Mouse (Mus musculus): ENCODE measurements around the gene Mrpl37.
A peak's percentile ranks its signal among the peaks of the same experiment; 100 is the strongest.

Mrpl37 gene

GRCm38 (mm10) chr4:107067151-107067840, 628 bp upstream of the Mrpl37 start:
- peak; percentile 13 for DNase-seq (ENCODE audit: low spot score)

- DNase-seq (ENCODE audit: low spot score): no peak
Observed at GRCm38 (mm10) chr4:107064394-107065098, 2.1 kb downstream of the Mrpl37 start.

GRCm38 (mm10) chr4:107063214-107063613, 3.5 kb downstream of the Mrpl37 start:
- peak; percentile 29 for DNase-seq (ENCODE audit: low spot score)

GRCm38 (mm10) chr4:107061560-107061959, 5.1 kb downstream of the Mrpl37 start:
- DNase-seq (ENCODE audit: low spot score): no peak

- no peak for DNase-seq (ENCODE audit: low spot score)
Observed at GRCm38 (mm10) chr4:107058781-107059180, 7.9 kb downstream of the Mrpl37 start.

- DNase-seq (ENCODE audit: low spot score): no peak
Observed at GRCm38 (mm10) chr4:107058346-107058745, 8.3 kb downstream of the Mrpl37 start.

GRCm38 (mm10) chr4:107056088-107056487, 10.6 kb downstream of the Mrpl37 start:
- DNase-seq (ENCODE audit: low spot score): no peak

- DNase-seq (ENCODE audit: low spot score): no peak
Observed at GRCm38 (mm10) chr4:107052962-107053553, 13.6 kb downstream of the Mrpl37 start.

- no peak for DNase-seq (ENCODE audit: low spot score)
Observed at GRCm38 (mm10) chr4:107051889-107052288, 14.8 kb downstream of the Mrpl37 start.

GRCm38 (mm10) chr4:107048568-107049162, 18.0 kb downstream of the Mrpl37 start:
- DNase-seq (ENCODE audit: low spot score): no peak

GRCm38 (mm10) chr4:107047806-107048205, 18.9 kb downstream of the Mrpl37 start:
- DNase-seq (ENCODE audit: low spot score): no peak

GRCm38 (mm10) chr4:107045188-107045587, 21.5 kb downstream of the Mrpl37 start:
- DNase-seq (ENCODE audit: low spot score): no peak

GRCm38 (mm10) chr4:107042304-107042703, 24.4 kb downstream of the Mrpl37 start:
- DNase-seq (ENCODE audit: low spot score): no peak

GRCm38 (mm10) chr4:107039270-107039669, 27.4 kb downstream of the Mrpl37 start:
- DNase-seq (ENCODE audit: low spot score): no peak

GRCm38 (mm10) chr4:107038303-107038702, 28.4 kb downstream of the Mrpl37 start:
- DNase-seq (ENCODE audit: low spot score): no peak

GRCm38 (mm10) chr4:107036985-107037384, 29.7 kb downstream of the Mrpl37 start:
- DNase-seq (ENCODE audit: low spot score): no peak

GRCm38 (mm10) chr4:107035689-107036088, 31.0 kb downstream of the Mrpl37 start:
- no peak for DNase-seq (ENCODE audit: low spot score)

- DNase-seq (ENCODE audit: low spot score): no peak
Observed at GRCm38 (mm10) chr4:107026451-107026850, 40.2 kb downstream of the Mrpl37 start.

GRCm38 (mm10) chr4:107025369-107025768, 41.3 kb downstream of the Mrpl37 start:
- DNase-seq (ENCODE audit: low spot score): no peak

GRCm38 (mm10) chr4:107024899-107025298, 41.8 kb downstream of the Mrpl37 start:
- no peak for DNase-seq (ENCODE audit: low spot score)

- DNase-seq (ENCODE audit: low spot score): no peak
Observed at GRCm38 (mm10) chr4:107021464-107021863, 45.2 kb downstream of the Mrpl37 start.

- no peak for DNase-seq (ENCODE audit: low spot score)
Observed at GRCm38 (mm10) chr4:107020287-107021000, 46.2 kb downstream of the Mrpl37 start.
